Mouse (Mus musculus) T-helper 1 cell (primary cell): ENCODE results near the gene Acer1.

Source experiments
- in situ Hi-C: fragments of 300-600 bp; cut with MboI, MseI; formaldehyde crosslinking; loops from one replicate; pipeline ENCODE4 v1.15.1; 2025; ENCODE audit warnings: high pct_unique_total_duplicates

Gene Acer1

DNA sequence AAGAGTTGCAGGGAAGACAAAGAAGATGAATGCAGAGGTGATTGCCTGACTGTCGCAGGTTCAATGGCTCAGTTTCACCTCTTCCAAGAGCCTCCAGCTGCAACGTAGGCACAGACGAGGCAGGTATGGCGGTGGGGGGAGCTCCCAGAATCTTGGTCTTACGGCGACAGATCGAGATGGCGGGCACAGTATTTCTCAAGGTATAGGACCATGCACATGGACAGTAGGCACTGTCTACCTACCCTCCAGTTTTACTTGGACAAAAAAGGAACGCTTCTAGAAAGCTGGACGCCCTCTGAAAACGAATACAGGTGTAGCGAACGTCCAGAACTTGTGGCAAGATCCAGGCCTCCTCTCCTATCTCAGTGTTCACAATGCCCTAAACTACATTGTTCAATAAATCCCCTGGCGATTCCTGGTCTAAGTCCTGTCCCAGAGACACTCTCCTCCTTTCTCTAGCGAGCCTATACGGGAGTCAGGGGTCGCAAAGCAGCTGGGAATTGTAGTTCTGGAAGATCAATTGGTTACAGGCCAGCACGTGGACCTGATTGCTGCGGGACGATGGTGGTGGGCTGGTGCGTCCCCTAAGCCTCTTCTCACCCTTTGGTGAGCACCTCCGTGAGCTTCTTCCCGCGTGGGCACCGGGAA, 7.7 kb upstream of the Acer1 start:
- in situ Hi-C loops, result loop anchor here (10.0 kb wide), 1 partner anchor 685 kb away; the partner anchor contains the start of genes Arrdc5 and Uhrf1

DNA sequence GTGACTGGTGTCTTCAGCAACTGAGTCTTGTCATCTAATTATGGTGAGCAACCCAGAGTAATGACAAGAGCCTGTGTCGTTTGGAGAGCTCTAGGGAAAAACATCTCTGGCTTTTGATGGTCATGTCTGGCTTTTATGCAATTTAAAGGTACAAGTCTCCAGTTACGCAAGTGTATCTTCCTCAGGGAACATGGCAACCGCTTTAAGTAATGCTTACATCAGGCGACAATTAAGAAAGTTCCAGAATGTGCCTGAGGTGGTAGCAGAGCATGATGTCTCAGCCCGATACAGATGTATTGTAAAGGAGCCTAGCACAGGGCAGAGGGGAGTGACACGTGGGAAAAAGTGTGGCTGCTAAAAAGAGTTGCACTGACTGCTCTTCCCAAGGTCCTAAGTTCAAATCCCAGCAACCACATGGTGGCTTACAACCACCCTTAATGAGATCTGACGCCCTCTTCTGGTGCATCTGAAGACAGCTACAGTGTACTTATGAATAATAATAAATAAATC, 7.0 kb upstream of the Acer1 start:
- in situ Hi-C loops, result no loop called here

DNA sequence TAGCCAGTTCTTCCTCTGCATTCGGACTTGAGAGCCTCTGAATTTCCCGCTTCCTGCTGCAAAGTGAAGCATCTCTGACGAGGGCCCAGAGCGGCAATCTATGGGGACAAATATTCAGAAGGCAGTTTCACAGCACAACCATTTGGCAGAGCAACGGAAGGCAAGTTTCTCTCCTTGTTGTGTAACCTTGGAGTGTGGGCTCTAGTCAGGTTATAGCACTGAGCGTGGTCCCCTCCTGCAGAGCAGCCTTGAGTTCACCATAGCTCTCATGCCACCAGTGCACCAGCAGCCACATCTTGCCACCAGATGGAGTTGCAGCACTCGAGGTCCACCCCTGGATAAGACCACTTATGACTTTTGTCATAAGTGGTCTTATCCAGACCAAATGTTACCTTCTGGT, 6.5 kb upstream of the Acer1 start:
- in situ Hi-C loops, result no loop called here

DNA sequence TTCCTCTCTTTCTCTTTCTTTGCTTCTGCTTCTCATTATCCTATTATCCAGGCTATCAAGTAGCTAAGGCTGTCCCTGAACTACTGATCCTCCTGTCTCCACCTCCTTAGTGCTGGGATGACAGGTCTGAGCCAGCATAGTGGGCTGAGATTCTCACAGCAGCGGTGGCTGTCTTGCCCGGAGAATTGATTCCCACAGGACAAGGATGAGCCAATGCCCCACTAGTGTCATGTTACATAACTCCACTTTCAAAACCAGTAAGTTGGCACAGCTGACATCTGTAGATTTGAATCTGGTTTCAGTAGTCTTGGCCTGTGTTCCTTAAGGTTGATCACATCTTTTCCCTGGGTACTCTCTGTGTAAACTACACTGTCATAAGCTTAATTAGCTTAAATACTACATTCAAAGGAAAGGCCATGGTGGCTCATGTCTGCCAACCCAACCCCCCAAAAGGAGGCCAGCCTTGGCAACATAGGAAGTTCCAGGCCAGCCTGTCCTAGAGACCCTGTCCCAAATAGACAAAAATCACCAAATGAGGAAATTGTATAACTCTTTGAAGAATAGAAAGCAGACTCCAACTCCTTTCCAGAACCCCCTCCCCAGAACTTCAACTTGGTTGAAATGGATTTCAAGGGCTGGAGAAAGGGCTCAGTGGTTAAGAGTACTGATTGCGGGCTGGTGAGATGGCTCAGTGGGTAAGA, 4.3 kb upstream of the Acer1 start:
- in situ Hi-C loops, result no loop called here

DNA sequence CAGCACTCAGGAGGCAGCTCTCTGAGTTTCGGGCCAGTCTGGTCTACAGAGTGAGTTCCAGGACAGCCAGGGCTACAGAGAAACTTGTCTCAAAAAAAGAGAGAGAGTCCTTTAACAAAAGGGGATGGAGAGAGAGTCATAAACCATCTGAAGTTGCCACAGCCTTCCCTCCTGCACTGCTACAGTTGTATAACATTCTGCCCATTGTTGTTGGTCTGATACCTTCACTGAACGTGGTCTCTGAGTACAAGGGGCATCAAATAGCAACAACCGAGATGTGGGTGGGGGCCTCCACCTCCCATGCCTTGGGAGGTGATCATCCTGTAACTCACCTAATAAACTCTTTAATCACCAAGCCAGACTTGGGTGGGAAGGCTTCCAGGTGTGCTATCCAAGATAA, 3.7 kb upstream of the Acer1 start:
- in situ Hi-C loops, result no loop called here

DNA sequence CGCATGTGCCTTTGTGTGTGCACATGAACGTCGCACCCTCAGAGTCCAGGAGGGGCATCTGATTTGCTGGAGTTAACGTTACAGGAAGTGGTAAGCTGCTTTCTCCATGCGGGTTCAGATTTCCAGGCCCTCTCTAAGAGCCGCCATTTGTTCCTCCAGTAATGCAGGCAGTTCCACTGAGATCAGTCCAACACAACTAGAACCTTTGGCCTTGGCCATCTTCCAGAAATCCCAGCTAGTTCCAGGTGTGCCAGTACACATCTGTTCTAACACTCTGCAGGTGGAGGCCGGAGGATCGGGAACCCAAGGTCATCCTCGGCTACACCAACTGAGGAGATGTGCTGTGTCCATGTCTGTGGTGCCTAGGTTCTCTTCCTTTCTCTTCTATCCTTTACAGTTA, 3.0 kb upstream of the Acer1 start:
- in situ Hi-C loops, result no loop called here

DNA sequence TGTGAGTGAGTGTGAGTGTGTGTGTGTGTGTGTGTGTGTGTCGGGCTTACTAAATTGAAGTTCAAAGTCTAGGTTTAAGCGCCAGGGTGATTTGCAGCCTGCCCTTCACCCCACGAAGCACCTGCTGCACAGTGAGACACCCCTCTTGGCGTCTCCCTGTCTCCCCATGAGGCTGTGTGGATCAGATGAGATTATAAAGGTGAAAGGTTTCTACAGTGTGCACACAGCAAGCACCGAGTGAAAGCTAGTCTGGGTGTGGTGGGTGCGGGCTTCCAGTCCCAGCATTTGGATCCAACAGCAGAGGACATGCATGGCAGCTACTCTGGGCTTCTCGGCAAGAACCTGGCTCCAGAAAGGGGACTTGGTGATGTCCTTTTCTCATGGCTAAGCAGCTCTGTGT, 877 bp downstream of the Acer1 start:
- in situ Hi-C loops, result no loop called here

DNA sequence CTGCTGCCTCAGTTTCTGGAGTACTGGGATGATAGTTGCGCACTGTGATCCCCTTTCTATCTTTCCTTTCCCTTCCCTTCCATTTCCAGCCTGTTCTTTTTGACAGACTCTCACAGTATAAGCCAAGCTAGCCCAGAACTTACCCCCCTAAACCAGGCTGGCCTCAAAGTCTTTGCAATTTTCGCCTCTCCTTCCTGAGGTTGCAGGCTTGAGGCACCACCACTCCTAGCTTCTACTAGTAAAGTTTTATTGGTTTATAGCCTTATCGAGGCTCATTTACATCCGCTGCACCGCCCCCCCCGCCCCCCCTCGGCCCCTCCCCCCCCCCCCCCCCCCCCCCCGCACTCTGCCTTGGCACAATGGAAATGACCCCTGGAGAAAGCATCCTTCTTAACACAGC, 2.4 kb downstream of the Acer1 start:
- in situ Hi-C loops, result loop anchor here (5.0 kb wide), 1 partner anchor 42 kb away; the partner anchor contains the start of gene Mllt1

DNA sequence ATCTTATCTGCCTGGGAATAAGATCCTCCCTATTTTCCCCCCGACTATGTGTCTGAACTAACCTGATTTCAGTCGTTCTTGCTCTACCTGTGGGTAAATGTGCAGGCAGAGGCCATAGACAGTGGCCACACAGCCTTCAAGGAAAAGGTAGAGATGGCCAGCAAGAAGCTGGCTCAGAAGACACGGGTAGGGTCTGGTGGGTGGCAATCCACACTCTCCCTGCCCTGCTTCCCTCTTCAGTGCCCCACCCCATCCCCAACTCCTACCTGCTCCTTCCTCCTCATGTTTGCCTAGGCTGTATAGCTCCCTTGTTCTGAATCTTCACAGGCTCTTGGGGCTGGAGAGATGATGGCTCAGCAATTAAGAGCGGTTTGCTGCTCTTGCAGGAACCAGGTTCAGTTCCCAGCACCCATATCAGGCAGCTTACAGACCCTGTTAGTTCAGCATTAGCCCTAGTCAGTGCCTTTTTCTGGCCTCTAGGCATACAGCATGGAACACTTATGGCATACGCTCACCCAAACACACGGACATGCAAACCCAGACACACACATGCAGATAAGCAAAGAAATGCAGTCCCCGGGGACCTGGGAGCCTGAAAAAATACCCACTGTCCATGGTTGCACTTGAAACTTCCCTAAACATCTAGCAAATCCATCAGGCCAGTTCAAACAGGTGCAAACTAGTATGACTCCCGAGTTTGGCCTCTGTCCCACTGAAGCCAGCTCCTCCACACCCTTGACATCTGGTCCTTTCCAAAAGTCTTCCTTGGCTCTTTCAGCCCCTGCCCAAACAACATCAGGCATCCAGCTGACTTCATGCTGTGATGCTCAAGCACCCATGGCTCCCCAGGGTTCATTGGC, 5.2 kb downstream of the Acer1 start:
- in situ Hi-C loops, result loop anchor here (5.0 kb wide), 1 partner anchor 39 kb away; the partner anchor contains the start of gene Mllt1

DNA sequence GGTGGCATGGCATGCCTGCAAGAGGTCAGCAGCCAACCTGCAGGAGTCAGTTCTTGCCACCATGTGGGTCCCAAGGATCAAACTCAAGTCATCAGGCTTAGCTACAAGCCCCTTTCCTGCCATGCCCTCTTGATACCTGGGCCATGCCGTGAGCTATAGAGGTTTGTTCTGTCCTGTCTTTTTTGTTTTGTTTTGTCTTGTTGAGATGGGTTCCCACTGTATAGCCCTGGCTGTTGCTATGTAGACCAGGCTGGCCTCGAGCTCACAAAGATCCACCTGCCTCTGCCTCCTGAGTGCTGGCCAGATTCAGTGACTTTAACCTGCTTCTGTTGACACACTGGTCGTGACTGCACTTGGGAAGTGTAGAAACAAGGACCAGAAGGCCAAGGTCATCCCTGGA, 6.5 kb downstream of the Acer1 start:
- in situ Hi-C loops, result loop anchor here (5.0 kb wide), 1 partner anchor 38 kb away; the partner anchor contains the start of gene Mllt1

DNA sequence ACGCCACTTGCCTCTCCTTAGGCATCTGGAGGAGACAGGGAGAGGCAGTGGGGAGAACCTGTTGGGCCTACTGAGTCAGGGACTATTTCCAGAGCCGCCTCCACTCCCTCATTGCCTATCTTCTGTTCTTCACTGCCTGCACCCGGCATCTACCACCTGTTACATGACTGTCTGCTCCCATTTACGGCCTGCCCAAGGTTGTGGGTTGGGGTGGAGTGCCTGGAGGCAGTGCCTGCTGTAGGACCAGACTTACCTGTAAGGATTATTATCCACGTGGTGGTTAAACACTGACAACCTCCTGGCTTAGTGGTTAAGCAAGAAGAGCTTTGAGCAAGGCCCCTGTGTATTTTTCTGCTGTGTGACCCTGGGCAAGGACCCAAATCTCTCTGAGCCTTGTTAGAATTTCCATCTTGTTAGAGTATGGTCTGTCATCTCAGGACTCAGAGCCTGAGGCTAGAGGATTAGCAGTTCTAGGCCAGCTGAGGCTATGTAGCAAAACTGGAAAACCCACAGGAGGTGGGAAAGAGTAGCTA, 7.2 kb downstream of the Acer1 start:
- in situ Hi-C loops, result loop anchor here (5.0 kb wide), 1 partner anchor 37 kb away; the partner anchor contains the start of gene Mllt1

DNA sequence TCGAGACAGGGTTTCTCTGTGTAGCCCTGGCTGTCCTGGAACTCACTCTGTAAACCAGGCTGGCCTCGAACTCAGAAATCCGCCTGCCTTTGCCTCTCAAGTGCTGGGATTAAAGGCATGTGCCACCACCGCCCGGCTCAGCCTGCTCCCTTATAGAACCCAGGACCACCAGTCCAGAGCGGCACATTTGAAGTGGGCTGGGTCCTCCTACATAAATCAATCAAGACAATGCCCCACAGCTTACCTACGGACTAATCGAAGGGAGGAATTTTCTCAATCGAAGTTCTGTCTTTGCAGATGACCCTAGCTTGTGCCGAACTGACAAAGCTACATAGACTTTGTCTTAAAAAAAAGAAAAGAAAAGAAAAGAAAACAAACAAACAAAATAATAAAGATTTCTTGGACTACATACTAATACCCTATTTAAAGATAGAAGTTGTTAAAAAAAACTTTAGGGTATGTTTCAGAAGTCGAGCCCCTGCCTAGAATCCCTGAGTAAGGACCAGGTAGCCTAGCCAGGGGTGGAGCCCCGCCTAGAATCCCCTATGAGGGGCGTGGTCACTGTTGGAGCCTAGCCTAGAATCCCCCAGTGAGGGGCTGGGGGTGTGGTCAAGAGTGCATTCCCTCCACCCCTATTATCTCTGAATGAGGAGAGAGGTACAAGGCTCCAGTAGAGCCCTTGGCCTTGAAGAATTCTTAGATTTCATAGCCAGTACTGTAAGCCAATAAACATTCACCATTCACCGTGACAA, 7.8 kb downstream of the Acer1 start:
- in situ Hi-C loops, result no loop called here

DNA sequence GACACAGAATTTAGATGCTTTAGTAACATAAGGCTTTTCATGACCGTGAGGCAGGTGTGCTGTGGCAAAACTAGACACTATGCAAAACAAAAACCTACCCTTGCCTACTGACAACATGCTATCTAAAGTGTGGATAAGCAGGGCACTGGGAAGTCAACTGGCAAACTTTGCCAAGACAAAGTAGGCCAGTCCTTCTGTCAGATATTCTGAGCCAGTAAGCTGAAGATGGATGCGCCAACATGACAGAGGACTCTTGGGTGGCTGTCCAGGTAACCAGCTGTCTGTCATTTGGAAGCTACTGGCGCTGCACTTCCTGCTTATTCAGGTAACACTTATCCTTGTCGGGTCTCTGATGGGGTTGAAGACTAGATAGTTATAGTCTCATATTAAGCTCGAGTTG, 11.8 kb downstream of the Acer1 start:
- in situ Hi-C loops, result no loop called here

DNA sequence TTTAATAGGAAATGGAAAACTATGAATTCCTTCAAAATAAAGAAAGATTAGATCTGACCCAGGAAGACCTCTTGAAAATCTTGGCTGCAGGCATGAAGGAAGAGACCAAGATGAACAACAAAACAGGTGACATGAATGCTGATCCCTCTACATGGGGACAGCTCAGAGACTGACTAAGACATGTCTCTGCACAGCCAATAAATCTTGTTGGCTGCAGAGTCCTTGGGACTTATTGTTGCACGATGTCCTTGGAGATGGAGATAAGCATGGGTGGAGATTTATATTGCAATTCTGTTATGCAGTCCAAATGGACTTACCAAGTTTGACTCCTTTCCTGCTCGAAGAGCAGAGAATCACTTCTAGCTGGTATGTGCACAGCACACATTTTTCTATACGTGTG, 12.6 kb downstream of the Acer1 start:
- in situ Hi-C loops, result no loop called here

DNA sequence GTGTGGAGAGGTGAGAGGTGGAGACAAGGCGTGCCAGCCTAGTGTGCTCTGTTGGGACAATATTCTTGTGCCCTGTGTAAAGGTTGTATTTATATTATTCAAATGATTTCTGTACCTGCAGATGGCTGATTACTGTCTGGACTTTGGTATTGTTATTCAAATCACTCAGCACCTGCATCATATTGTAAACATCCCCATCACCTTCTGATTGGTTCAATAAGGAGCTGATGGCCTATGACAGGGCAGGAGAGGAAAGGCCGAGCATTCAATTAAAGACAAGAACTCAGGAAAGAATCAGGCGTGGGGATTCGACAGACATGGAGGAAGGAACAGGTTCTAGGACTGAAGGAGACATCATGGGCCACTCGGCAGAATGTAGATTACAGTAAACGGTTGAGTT, 18.3 kb downstream of the Acer1 start:
- in situ Hi-C loops, result no loop called here

DNA sequence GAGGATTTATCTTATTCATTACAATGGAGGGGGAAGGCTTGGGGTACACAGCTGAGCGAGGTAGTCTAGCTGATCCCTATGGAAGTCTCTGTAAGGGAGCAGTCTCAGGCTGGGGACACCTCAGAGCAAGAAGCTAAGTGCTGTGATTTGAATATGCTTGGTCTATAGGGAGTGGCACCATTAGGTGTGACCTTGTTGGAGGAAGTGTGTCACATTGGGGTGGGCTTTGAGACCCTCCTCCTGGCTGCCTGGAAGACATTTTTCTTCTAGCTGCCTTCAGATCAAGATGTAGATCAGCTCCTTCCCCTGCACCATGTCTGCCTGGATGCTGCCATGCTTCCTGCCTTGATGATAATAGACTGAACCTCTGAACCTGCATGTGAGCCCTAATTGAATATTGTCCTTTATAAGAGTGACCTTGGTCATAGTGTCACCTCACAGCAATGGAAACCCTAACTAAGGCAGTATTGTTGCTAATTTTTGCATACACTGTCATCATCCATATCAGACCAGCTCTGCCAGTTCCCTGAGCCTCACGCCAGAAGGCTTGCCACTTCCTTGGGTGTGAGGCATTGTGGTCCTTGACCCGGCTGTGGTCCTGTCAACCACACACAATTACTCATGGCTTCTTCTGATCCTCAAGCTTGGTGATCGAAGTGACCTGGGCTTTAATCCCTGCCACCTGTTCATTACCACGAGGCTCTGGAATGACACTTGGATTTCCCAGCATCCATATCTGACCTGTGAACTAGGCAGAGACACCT, 19.1 kb downstream of the Acer1 start:
- in situ Hi-C loops, result no loop called here

DNA sequence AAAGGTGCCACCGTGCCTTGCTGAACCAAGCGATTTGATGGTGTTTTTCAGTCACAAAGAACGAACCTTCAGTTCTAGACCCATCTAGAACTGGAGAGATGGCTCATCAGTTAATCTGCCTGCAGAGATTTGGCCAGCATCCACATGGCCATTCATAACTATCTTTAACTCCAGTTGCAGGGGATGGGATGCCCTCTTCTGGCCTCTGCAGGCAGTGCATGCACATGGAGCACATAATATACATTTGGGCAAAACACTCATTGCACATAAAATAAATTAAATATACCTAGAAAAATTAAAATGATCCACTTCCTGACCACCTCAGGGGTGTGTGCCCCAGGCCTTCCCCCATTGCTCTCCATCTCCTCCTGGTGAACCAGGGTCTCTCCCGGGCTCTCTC, 20.0 kb downstream of the Acer1 start:
- in situ Hi-C loops, result no loop called here

DNA sequence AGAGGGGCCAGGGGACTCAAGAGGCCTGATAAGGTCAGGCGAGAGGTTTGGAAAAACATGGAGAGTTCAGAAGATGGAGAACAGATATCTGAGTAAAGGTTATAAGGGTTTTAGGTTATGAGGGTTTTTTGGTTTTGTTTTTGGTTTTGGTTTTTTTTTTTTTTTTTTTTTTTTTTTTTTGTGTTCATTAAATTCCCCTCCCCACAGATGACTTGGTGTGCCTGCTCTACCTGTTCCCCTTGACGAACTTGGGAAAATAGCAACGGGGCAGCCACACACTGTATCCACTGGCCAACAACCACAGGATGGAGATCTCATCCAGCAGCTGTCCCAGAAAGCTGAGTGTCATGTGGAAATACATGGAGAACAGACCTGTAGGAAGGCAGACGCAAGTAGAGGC, 23.3 kb downstream of the Acer1 start:
- in situ Hi-C loops, result no loop called here

DNA sequence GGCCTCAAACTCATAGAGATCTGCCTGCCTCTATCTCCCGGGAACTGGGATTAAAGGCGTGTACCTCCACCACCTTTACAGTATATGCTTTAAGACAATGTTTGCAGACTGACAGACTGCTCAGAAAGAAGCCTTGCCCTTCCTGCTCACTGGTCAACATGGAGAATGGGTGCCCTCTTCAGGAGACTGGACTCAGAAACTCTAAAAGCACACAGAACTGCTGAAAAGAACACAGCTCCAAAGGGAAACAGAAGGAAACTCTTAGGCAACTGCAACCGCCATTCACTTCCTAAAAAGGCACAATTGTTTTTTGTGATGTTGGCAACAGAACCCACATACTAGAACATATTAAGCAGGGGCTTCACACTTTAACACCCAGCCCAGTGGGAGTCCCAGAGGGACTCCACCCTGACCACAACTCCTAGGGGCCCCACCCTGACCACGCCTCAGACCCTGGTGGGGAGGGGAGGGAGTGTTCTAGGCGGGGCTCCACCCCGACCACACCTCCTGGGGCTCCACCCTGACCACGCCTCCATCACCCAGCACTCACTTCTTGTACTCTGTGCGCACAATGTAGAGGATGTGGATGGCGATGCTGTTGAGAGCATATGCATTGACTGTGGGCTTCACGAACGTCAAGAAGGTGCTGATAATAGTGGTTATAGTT, 24.0 kb downstream of the Acer1 start:
- in situ Hi-C loops, result no loop called here

DNA sequence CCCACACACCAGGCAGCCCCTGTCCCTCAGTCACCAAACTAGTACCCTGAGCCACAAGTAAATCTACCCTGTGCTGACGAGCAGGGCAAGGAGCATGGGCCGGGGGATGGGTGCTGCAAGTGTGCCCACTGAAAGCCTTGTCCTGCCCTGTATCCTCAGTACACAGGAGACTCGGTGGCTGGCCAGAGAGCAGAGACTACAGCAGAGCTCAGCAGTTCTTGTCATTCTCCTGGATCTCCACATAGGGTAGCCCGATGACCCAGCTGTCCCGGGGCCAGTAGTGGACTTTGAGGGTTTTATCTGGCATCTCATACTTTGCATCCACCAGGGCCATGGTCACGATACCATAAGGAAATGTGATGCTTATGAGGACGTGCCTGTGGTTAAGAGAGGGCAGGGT, 27.1 kb downstream of the Acer1 start:
- in situ Hi-C loops, result no loop called here
